Mouse (Mus musculus) forebrain, postnatal 0 days (tissue): ENCODE measurements around the gene En1. TPM values are rescaled to one million over a fixed set of nuclear protein-coding genes. Genes with fewer than 3 reads are reported as not detected.

Source experiments
- ATAC-seq: fragments of 200-750 bp; cut with Nextera tagmentation; 2 replicates; pipeline ENCODE4 v1.8.0; 2017; ENCODE audit warnings: mild to moderate bottlenecking, moderate library complexity
- DNase-seq: peaks from one replicate; pipeline ENCODE4 v3.0.0-alpha.2; 2015
- H3K27ac ChIP-seq: fragments of 300-500 bp; sonication (generic); 2 replicates; pipeline ENCODE4 v1.5.1; 2014; ENCODE audit warnings: low read depth, mild to moderate bottlenecking, antibody characterized with exemption, low read length, moderate library complexity, mixed read lengths
- H3K27me3 ChIP-seq: fragments of 300-500 bp; sonication (generic); 2 replicates; pipeline ENCODE4 v1.6.1; 2014; ENCODE audit warnings: mild to moderate bottlenecking, low read length, mixed read lengths; ENCODE audit not compliant: insufficient read depth
- H3K36me3 ChIP-seq: fragments of 300-500 bp; sonication (generic); 2 replicates; pipeline ENCODE4 v1.6.1; 2014; ENCODE audit warnings: mild to moderate bottlenecking, moderate library complexity; ENCODE audit not compliant: insufficient read depth
- H3K4me1 ChIP-seq: fragments of 300-500 bp; sonication (generic); 2 replicates; pipeline ENCODE4 v1.6.1; 2014; ENCODE audit warnings: antibody characterized with exemption; ENCODE audit not compliant: insufficient read depth
- H3K4me2 ChIP-seq: fragments of 300-500 bp; sonication (generic); 2 replicates; pipeline ENCODE4 v1.6.1; 2014; ENCODE audit warnings: low read depth, mild to moderate bottlenecking, moderate library complexity
- H3K4me3 ChIP-seq: fragments of 300-500 bp; sonication (generic); 2 replicates; pipeline ENCODE4 v1.5.1; 2014; ENCODE audit warnings: low read depth, low read length, mixed read lengths
- H3K9ac ChIP-seq: fragments of 300-500 bp; sonication (generic); 2 replicates; pipeline ENCODE4 v1.6.1; 2014; ENCODE audit warnings: mild to moderate bottlenecking
- H3K9me3 ChIP-seq: fragments of 300-500 bp; sonication (generic); 2 replicates; pipeline ENCODE4 v1.6.1; 2016; ENCODE audit warnings: low read length
- CTCF ChIP-seq: sonication (generic); IDR thresholded peaks from 2 replicates; pipeline ENCODE4 v1.5.1; 2016; ENCODE audit warnings: antibody characterized with exemption, control low read depth, low read depth
- WGBS: fragments of 180-500 bp; shearing (Covaris S2); extraction: QIAGEN DNeasy Blood & Tissue Kit; methylation state at CpG from one replicate; pipeline ENCODE4 v1.1.7; 2014; 5-methylcytosine and 5-hydroxymethylcytosine counted together
- polyA plus RNA-seq: library from polyadenylated mRNA; unstranded; fragments of >200 nt; fragmentation: Nextera tagmentation; extraction: Ambion mirVana; gene quantifications from 2 replicates; pipeline ENCODE4 v1.2.1, GENCODE M21; 2015
- total RNA-seq: library from RNA; depleted of rRNA; stranded (reverse); fragments of >200 nt; gene quantifications from 2 replicates; pipeline ENCODE4 v1.2.3, GENCODE M21; 2014

Gene En1
- total and polyA plus RNA-seq, 2 experiments from 2014 or later: 0.18 to 0.29 TPM

- Histone ChIP-seq H3K4me2 (no peak overlapping the region), H3K4me1 (no peaks in the 10 kb centered on the region), H3K4me3 (no peak overlapping the region), H3K9me3 (no peaks in the 10 kb centered on the region), H3K27ac (no peak overlapping the region), H3K36me3 (no peaks in the 10 kb centered on the region), H3K27me3 (peaks cover 28% of the 10 kb centered on the region), H3K9ac (no peak overlapping the region)
- WGBS: 11% methylated on average over 7 of the region's 7 CpGs
- TF ChIP-seq CTCF: peak; percentile 97
- DNase-seq: peak; percentile 91
- peak; percentile 60 for ATAC-seq
These were observed 15.6 kb upstream of the En1 start for GRCm38 (mm10) chr1:120586500-120587110.

GRCm38 (mm10) chr1:120587431-120587830 is 14.8 kb upstream of the En1 start:
- no peak overlapping the region for H3K4me3 ChIP-seq
- 48% methylated on average over 9 of the region's 12 CpGs for WGBS

GRCm38 (mm10) chr1:120587960-120588359 is 14.3 kb upstream of the En1 start:
- H3K4me3 ChIP-seq: no peak overlapping the region
- ATAC-seq (no peak), DNase-seq (no peak)
- H3K4me2 ChIP-seq: no peak overlapping the region
- no peaks in the 10 kb centered on the region for H3K4me1 ChIP-seq
- 77% methylated on average over 4 of the region's 4 CpGs for WGBS
- H3K9me3 ChIP-seq: no peaks in the 10 kb centered on the region
- no peak for TF ChIP-seq CTCF
- H3K27ac ChIP-seq: no peak overlapping the region
- peaks cover 39% of the 10 kb centered on the region for H3K27me3 ChIP-seq
- H3K36me3 ChIP-seq: no peaks in the 10 kb centered on the region
- no peak overlapping the region for H3K9ac ChIP-seq

More at GRCm38 (mm10) chr1:120587431-120587830, 14.8 kb upstream of the En1 start:
- DNase-seq: no peak
- 0 out of 2 replicates have a peak, but pooled peaks have one; percentile 32 for ATAC-seq
- H3K4me1 ChIP-seq: no peaks in the 10 kb centered on the region
- no peak overlapping the region for H3K9ac ChIP-seq
- no peak overlapping the region for H3K27ac ChIP-seq
- no peaks in the 10 kb centered on the region for H3K36me3 ChIP-seq
- no peaks in the 10 kb centered on the region for H3K9me3 ChIP-seq
- H3K27me3 ChIP-seq: peaks cover 35% of the 10 kb centered on the region
- no peak overlapping the region for H3K4me2 ChIP-seq
- TF ChIP-seq CTCF: no peak

GRCm38 (mm10) chr1:120588362-120589027 is 13.7 kb upstream of the En1 start:
- no peak for TF ChIP-seq CTCF
- H3K4me1 ChIP-seq: no peaks in the 10 kb centered on the region
- H3K36me3 ChIP-seq: no peaks in the 10 kb centered on the region

GRCm38 (mm10) chr1:120593236-120593919 is 8.8 kb upstream of the En1 start:
- H3K4me3 ChIP-seq: no peak overlapping the region
- TF ChIP-seq CTCF: no peak

More at GRCm38 (mm10) chr1:120588362-120589027, 13.7 kb upstream of the En1 start:
- H3K27ac ChIP-seq: no peak overlapping the region
- no peak for DNase-seq
- no peak overlapping the region for H3K4me2 ChIP-seq
- no peak overlapping the region for H3K4me3 ChIP-seq
- H3K27me3 ChIP-seq: peaks cover 45% of the 10 kb centered on the region
- no peak for ATAC-seq
- 74% methylated on average over 6 of the region's 6 CpGs for WGBS
- H3K9me3 ChIP-seq: no peaks in the 10 kb centered on the region
- H3K9ac ChIP-seq: no peak overlapping the region

GRCm38 (mm10) chr1:120594603-120595002 is 7.6 kb upstream of the En1 start:
- H3K27me3 ChIP-seq: peaks cover 84% of the 10 kb centered on the region
- no peak overlapping the region for H3K4me2 ChIP-seq
- peak; percentile 64 for DNase-seq
- H3K4me1 ChIP-seq: no peaks in the 10 kb centered on the region
- TF ChIP-seq CTCF: peak; percentile 73
- H3K9ac ChIP-seq: no peak overlapping the region
- H3K9me3 ChIP-seq: no peaks in the 10 kb centered on the region
- H3K36me3 ChIP-seq: no peaks in the 10 kb centered on the region
- peak; percentile 10; the same call in 1 of the 2 replicates for ATAC-seq
- 1% methylated on average over 8 of the region's 8 CpGs for WGBS
- no peak overlapping the region for H3K4me3 ChIP-seq
- H3K27ac ChIP-seq: no peak overlapping the region

More at GRCm38 (mm10) chr1:120593236-120593919, 8.8 kb upstream of the En1 start:
- H3K9ac ChIP-seq: no peak overlapping the region
- DNase-seq: no peak
- H3K4me1 ChIP-seq: no peaks in the 10 kb centered on the region
- H3K36me3 ChIP-seq: no peaks in the 10 kb centered on the region
- no peak for ATAC-seq
- no peak overlapping the region for H3K27ac ChIP-seq
- H3K27me3 ChIP-seq: peaks cover 77% of the 10 kb centered on the region
- no peak overlapping the region for H3K4me2 ChIP-seq
- whole genome bisulfite sequencing: 9% methylated on average over 8 of the region's 8 CpGs
- H3K9me3 ChIP-seq: no peaks in the 10 kb centered on the region
